Mouse (Mus musculus) gastrocnemius, adult 18-20 months (tissue): ENCODE measurements around the gene Mboat2. TPM values are rescaled to one million over a fixed set of nuclear protein-coding genes. Genes with fewer than 3 reads are reported as not detected.

ENCODE experiments used
- DNase-seq: peaks from one replicate; pipeline ENCODE4 v3.0.0; 2021; ENCODE audit warnings: low spot score
- total RNA-seq, 2 experiments: library from RNA; stranded (reverse); gene quantifications; 2 replicates each; pipeline ENCODE4 v1.2.3; 2021

Gene Mboat2
- total RNA-seq, 2 experiments from 2014 or later: 0.50 to 1.9 TPM

GRCm38 (mm10) chr12:24898226-24898625, 67.5 kb downstream of the Mboat2 start:
- no peak for DNase-seq

DNA sequence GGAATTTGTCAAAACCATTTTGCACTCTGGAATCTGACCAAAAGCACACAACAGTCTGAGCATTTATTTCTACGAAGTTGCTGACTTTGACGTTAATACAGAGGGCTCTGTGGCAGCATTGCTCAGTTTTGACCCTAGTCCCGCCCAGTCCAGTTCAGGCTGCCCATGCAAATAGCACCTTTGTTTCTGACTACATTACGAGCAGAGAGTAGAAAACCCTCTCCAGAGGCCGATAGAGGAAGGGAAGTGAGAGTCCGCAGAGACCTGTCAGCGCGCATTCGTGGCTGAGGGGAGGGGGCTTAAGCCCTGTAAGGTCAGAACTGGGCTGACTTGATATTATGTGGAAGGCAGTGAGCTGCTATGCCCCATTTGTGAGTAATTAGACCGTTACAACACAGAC, 69.0 kb downstream of the Mboat2 start:
- DNase-seq: no peak

- DNase-seq: no peak
These were observed 72.1 kb downstream of the Mboat2 start for GRCm38 (mm10) chr12:24902736-24903135.

GRCm38 (mm10) chr12:24907894-24908293, 77.2 kb downstream of the Mboat2 start:
- DNase-seq: no peak

GRCm38 (mm10) chr12:24909679-24910078, 79.0 kb downstream of the Mboat2 start:
- DNase-seq: no peak

GRCm38 (mm10) chr12:24912174-24912573, 81.5 kb downstream of the Mboat2 start:
- DNase-seq: no peak

DNA sequence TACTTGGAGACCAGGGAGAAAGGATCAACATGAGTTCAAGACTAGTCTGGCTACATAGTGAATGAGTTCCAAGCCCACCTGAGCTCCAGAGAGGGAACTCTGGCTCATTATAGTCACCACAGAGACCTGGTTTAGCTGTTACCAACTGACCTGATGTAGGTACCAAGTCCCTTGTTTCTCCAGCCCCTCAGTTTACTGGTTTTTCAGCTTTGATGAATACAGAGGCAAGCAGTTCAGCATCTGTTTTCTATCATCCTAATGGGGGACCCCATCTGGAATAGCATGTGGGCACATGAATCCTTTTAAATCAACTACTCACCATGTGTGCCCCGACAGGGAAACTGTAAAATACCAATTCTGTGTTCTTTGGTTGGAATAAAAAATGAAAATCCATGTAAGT, 82.2 kb downstream of the Mboat2 start:
- DNase-seq: no peak

DNA sequence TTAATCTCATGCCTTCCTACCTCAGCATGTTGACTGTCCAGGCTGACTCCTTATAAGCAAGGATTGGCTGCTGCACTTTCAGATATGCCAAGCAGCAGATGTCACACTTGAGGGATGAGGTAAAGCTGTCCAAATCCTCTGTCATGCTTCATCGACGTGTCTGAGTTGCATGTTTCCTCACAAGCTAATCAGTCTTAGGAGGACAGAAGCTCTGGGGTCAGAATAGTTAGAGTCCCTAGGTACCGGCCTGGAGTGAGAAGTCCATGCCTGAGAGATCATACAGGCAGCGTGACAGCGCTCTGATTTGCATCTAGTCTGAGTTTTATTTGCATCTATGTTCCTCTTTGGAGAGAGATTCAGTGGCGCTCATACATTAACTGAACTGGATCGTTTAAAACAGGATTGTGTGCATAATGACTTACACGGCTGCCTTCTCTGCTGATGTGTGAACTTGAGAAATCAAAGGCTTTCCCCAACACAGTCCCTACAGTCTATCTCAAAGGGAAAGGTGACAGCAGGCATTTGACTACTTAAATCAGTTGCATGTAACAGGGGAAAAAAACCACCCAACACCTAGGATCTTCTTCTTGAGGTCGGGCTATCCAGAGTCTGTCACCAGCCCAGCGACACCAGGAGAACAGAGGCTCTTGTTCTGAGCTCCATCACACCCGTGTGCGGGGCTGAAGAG, 88.0 kb downstream of the Mboat2 start:
- no peak for DNase-seq

GRCm38 (mm10) chr12:24920861-24921260, 90.2 kb downstream of the Mboat2 start:
- DNase-seq: no peak

DNA sequence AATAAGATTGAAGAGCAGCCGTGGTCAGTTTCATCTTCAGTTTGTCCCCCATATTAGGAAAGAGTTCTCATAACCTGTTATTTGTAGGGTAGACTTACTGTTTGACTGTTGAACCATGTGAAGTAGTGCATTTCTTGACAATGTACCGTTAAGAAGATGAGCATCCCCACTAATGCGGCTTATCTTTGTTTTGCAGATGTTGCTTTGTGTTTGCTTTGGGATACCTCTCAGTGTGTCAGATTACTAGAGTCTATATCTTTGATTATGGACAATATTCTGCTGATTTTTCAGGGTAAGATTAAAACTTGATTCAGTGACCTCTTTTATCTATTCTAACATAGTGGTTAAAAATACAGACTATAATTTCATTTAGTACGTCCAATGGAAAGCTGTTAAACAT, 93.3 kb downstream of the Mboat2 start:
- no peak for DNase-seq

GRCm38 (mm10) chr12:24925276-24925675, 94.6 kb downstream of the Mboat2 start:
- no peak for DNase-seq

DNA sequence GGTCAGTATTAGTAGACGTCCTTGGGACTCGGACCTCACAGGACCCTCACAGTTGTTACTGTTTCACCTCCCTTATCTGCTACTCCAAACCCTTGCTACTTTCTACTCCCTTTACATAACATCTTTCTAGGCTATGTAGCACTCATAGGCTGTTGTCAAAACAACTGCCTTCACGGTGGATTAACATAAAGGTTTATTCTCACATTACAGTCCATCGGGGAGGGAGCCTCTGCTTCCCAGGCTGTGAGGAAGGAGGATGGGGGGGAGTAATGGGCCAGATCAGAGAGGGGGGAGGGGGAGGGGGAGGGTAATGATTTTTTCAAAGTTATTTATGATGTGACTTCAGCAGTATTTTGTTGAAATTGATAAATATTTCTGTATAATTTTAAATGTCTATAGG, 95.0 kb downstream of the Mboat2 start:
- no peak for DNase-seq

- no peak for DNase-seq
These were observed 97.5 kb downstream of the Mboat2 start for GRCm38 (mm10) chr12:24928051-24928748.

DNA sequence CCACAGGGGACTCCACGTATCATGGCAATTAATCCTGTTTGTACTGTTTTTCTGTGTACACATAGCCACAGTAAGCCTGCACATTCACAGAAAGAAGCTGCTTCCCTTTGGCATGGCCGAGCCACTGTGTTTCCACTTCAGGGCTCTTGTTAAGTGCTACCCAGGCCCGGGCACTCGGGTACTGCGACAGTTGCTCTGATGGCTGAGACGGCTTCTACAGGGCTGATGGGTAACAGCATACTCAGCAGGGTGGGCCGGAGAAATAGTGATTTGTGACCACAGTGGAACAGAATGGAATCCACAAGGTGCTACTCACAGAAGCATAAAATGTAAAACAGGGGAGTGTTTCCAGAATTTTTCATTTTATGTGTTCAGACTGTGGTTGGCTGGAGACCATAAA, 98.4 kb downstream of the Mboat2 start:
- no peak for DNase-seq

GRCm38 (mm10) chr12:24930760-24931159, 100.1 kb downstream of the Mboat2 start:
- DNase-seq: no peak

GRCm38 (mm10) chr12:24932120-24932519, 101.4 kb downstream of the Mboat2 start:
- peak; percentile 21 for DNase-seq

DNA sequence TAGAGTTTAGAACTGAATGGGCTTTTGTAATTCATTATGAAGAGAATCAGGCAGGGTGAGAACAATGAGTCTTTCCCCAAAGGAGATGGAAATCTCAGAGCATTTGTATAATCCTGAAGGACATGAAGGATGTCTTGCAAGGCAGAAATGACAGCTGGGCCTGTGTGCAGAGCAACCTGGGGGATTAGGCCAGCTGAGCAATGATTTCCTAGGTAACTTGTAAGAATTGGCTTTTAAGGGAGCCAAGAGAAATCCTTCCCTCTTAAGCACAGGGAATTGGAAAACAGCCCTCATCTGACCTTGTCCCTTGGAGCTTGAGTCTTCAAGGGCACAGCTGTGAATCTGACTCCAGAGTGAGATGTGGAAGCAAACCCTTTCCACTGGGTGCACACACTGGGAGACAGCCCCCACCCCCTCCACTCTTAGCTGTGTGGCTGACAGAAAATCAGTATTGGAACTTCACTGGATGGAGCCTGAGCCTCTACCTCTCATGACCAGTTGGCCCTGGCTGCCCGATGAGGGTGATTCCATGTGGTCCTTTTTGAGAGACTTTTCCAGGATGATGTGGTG, 102.6 kb downstream of the Mboat2 start:
- no peak for DNase-seq

GRCm38 (mm10) chr12:24933996-24934395, 103.3 kb downstream of the Mboat2 start:
- DNase-seq: no peak

- no peak for DNase-seq
These were observed 105.6 kb downstream of the Mboat2 start for GRCm38 (mm10) chr12:24936281-24936680.

DNA sequence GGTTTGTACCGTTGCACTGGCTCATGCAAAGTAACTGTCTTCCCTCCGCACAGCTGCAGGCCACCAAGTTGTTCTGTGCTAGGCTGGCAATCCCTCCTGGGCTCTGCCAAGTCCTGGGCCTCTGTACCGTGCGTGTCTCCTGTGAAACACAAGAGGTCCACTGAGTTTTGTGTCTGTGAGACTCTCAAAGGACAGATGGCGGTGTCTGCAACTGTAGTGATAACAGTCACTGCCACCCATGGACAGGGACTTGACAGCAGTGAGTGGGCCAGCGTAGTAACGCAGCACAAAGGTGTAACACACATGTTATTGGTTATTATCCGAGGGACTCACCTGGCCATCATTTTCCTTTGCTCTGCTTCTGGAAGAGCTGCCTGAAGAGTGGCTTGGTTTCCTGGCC, 108.7 kb downstream of the Mboat2 start:
- no peak for DNase-seq

DNA sequence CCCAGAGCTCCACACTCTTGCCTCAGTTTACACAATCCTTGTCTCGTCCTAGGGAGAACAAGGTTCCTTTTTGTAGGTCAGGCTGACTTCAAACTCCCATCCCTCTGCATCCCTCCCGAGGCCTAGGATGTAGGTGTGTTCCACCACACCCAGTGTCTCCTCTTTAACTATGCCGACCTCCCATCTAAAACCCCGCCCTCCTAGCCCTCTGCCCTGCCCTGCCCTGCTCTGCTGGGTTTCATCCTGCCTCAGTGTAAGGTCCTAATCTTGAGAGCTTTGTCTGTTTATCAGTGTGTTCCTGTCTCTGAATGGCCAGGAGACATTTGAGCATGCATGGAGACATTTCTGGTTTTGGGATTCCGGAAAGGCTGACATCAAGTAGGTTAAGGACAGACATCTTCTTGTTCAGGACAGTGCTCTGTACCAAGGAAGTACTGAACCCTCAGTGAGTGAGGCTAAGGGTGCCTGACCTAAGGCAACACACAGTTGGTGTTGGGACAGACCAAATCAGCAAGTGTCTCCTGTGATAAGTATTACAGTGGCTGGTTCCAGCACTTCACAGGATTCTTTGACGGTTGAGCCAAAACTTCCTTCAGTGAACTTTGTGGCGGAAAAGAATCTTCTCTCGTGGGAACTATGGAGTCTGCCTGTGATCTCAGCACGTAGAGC, 112.1 kb downstream of the Mboat2 start:
- no peak for DNase-seq

DNA sequence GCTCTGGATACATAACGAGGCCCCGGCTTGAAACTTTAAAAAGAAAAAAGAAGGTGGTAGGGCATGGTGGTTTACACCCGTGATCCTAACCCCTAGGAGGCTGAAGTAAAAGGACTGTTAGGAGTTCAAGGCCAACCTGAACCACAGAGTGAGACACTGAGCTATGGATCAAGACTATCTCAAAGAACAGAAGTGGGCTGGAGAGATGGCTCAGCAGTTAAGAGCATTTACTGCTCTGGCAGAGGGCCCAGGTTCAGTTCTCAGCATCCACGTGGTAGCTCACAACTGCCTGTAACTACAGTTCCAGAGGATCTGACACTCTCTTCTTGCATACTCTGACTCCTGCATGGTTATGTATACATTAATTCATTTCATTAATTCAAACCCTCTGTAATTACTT, 112.7 kb downstream of the Mboat2 start:
- no peak for DNase-seq
